Mouse (Mus musculus): ENCODE results near the gene Yif1a. TPM values are rescaled to one million over a fixed set of nuclear protein-coding genes. Genes with fewer than 3 reads are reported as not detected.

Gene Yif1a
- polyA plus RNA-seq, 1 experiment from 2014 or later = 65.8 TPM

- no peaks in the 10 kb centered on the region for H3K27me3 ChIP-seq (replicated peaks; ENCODE audit: control insufficient read depth, insufficient read depth, low read length)
- no peak overlapping the region for H3K4me3 ChIP-seq (ENCODE audit: low read length)
- H3K27ac ChIP-seq (ENCODE audit: low read depth, low read length) = peak overlapping the region; percentile 80; the same call in 1 of the 2 replicates
- H3K9ac ChIP-seq (ENCODE audit: low read depth, low read length) = peak overlapping the region; percentile 1; the same call in 1 of the 2 replicates
- ATAC-seq = no peak
- peaks cover 27% of the 10 kb centered on the region for H3K36me3 ChIP-seq (ENCODE audit: control insufficient read depth, insufficient read depth, low read length)
- peak overlapping the region; percentile 78 for H3K4me2 ChIP-seq (ENCODE audit: low read length)
- no peaks in the 10 kb centered on the region for H3K9me3 ChIP-seq (ENCODE audit: control insufficient read depth, low read length)
- 66% methylated on average over 12 of the region's 12 CpGs for WGBS
- peaks cover 46% of the 10 kb centered on the region for H3K4me1 ChIP-seq (ENCODE audit: control insufficient read depth, insufficient read depth, low read depth, low read length)
These were observed 5.3 kb downstream of the Yif1a start for GRCm38 (mm10) chr19:5093481-5094242.

GRCm38 (mm10) chr19:5094243-5094632 lies 5.9 kb downstream of the Yif1a start:
- no peaks in the 10 kb centered on the region for H3K9me3 ChIP-seq (ENCODE audit: control insufficient read depth, low read length)
- WGBS = under 1% methylated on average over 21 of the region's 21 CpGs
- peaks cover 48% of the 10 kb centered on the region for H3K4me1 ChIP-seq (ENCODE audit: control insufficient read depth, insufficient read depth, low read depth, low read length)
- peak overlapping the region; percentile 59 for H3K9ac ChIP-seq (ENCODE audit: low read depth, low read length)
- no peaks in the 10 kb centered on the region for H3K27me3 ChIP-seq (replicated peaks; ENCODE audit: control insufficient read depth, insufficient read depth, low read length)
- peak overlapping the region; percentile 78 for H3K4me2 ChIP-seq (ENCODE audit: low read length)
- peak overlapping the region; percentile 33 for H3K4me3 ChIP-seq (ENCODE audit: low read length)
- H3K27ac ChIP-seq (ENCODE audit: low read depth, low read length) = peak overlapping the region; percentile 80
- peak; percentile 65 for ATAC-seq
- H3K36me3 ChIP-seq (ENCODE audit: control insufficient read depth, insufficient read depth, low read length) = peaks cover 27% of the 10 kb centered on the region

GRCm38 (mm10) chr19:5094746-5095417 lies 6.5 kb downstream of the Yif1a start:
- no peaks in the 10 kb centered on the region for H3K9me3 ChIP-seq (ENCODE audit: control insufficient read depth, low read length)
- peak overlapping the region; percentile 33 for H3K4me3 ChIP-seq (ENCODE audit: low read length)
- peaks cover 24% of the 10 kb centered on the region for H3K36me3 ChIP-seq (ENCODE audit: control insufficient read depth, insufficient read depth, low read length)
- H3K27me3 ChIP-seq (replicated peaks; ENCODE audit: control insufficient read depth, insufficient read depth, low read length) = no peaks in the 10 kb centered on the region
- H3K27ac ChIP-seq (ENCODE audit: low read depth, low read length) = peak overlapping the region; percentile 80
- 21% methylated on average over 11 of the region's 11 CpGs for WGBS
- peaks cover 49% of the 10 kb centered on the region for H3K4me1 ChIP-seq (ENCODE audit: control insufficient read depth, insufficient read depth, low read depth, low read length)
- ATAC-seq = no peak
- peak overlapping the region; percentile 59 for H3K9ac ChIP-seq (ENCODE audit: low read depth, low read length)
- peak overlapping the region; percentile 78 for H3K4me2 ChIP-seq (ENCODE audit: low read length)

- WGBS = 7% methylated on average over 8 of the region's 9 CpGs
These were observed 7.6 kb downstream of the Yif1a start for GRCm38 (mm10) chr19:5095887-5096474.

GRCm38 (mm10) chr19:5097521-5098362 lies 9.4 kb downstream of the Yif1a start:
- WGBS = 4% methylated on average over 30 of the region's 31 CpGs
- Histone ChIP-seq H3K27ac (ENCODE audit: low read depth, low read length) (peak overlapping the region; percentile 92), H3K4me3 (ENCODE audit: low read length) (peak overlapping the region; percentile 73), H3K9me3 (ENCODE audit: control insufficient read depth, low read length) (no peaks in the 10 kb centered on the region), H3K4me2 (ENCODE audit: low read length) (peak overlapping the region; percentile 78), H3K9ac (ENCODE audit: low read depth, low read length) (peak overlapping the region; percentile 92), H3K27me3 (replicated peaks; ENCODE audit: control insufficient read depth, insufficient read depth, low read length) (no peaks in the 10 kb centered on the region), H3K4me1 (ENCODE audit: control insufficient read depth, insufficient read depth, low read depth, low read length) (peaks cover 49% of the 10 kb centered on the region), H3K36me3 (ENCODE audit: control insufficient read depth, insufficient read depth, low read length) (peaks cover 17% of the 10 kb centered on the region)
- ATAC-seq = peak; percentile 22

More at GRCm38 (mm10) chr19:5095887-5096474, 7.6 kb downstream of the Yif1a start:
- Histone ChIP-seq H3K36me3 (ENCODE audit: control insufficient read depth, insufficient read depth, low read length) (peaks cover 26% of the 10 kb centered on the region), H3K4me1 (ENCODE audit: control insufficient read depth, insufficient read depth, low read depth, low read length) (peaks cover 49% of the 10 kb centered on the region), H3K4me3 (ENCODE audit: low read length) (peak overlapping the region; percentile 73), H3K27me3 (replicated peaks; ENCODE audit: control insufficient read depth, insufficient read depth, low read length) (no peaks in the 10 kb centered on the region), H3K27ac (ENCODE audit: low read depth, low read length) (peak overlapping the region; percentile 9; the same call in 1 of the 2 replicates), H3K9ac (ENCODE audit: low read depth, low read length) (peak overlapping the region; percentile 92; the same call in 1 of the 2 replicates), H3K4me2 (ENCODE audit: low read length) (peak overlapping the region; percentile 78), H3K9me3 (ENCODE audit: control insufficient read depth, low read length) (no peaks in the 10 kb centered on the region)
- no peak for ATAC-seq

GRCm38 (mm10) chr19:5098363-5099143 lies 10.2 kb downstream of the Yif1a start, which contains the start of gene Cnih2:
TSS of gene Cnih2 (minus strand) at chr19:5098521.
- Histone ChIP-seq H3K27ac (ENCODE audit: low read depth, low read length) (peak within 1 kb of the TSS; percentile 92), H3K4me3 (ENCODE audit: low read length) (peak within 1 kb of the TSS; percentile 73), H3K27me3 (replicated peaks; ENCODE audit: control insufficient read depth, insufficient read depth, low read length) (no peaks in the 10 kb centered on the region), H3K9me3 (ENCODE audit: control insufficient read depth, low read length) (no peaks in the 10 kb centered on the region), H3K36me3 (ENCODE audit: control insufficient read depth, insufficient read depth, low read length) (peaks cover 16% of the 10 kb centered on the region), H3K4me2 (ENCODE audit: low read length) (peak within 1 kb of the TSS; percentile 78), H3K4me1 (ENCODE audit: control insufficient read depth, insufficient read depth, low read depth, low read length) (peaks cover 47% of the 10 kb centered on the region), H3K9ac (ENCODE audit: low read depth, low read length) (peak within 1 kb of the TSS; percentile 92)
- ATAC-seq = peak; percentile 70
- 2% methylated on average over 17 of the region's 48 CpGs for WGBS

- H3K4me2 ChIP-seq (ENCODE audit: low read length) = peak overlapping the region; percentile 95
- no peaks in the 10 kb centered on the region for H3K27me3 ChIP-seq (replicated peaks; ENCODE audit: control insufficient read depth, insufficient read depth, low read length)
- no peak for ATAC-seq
- peak overlapping the region; percentile 74 for H3K4me3 ChIP-seq (ENCODE audit: low read length)
- peaks cover 8% of the 10 kb centered on the region for H3K4me1 ChIP-seq (ENCODE audit: control insufficient read depth, insufficient read depth, low read depth, low read length)
- peak overlapping the region; percentile 96 for H3K9ac ChIP-seq (ENCODE audit: low read depth, low read length)
- peaks cover 50% of the 10 kb centered on the region for H3K36me3 ChIP-seq (ENCODE audit: control insufficient read depth, insufficient read depth, low read length)
- 19% methylated on average over 9 of the region's 9 CpGs for WGBS
- no peaks in the 10 kb centered on the region for H3K9me3 ChIP-seq (ENCODE audit: control insufficient read depth, low read length)
- peak overlapping the region; percentile 98 for H3K27ac ChIP-seq (ENCODE audit: low read depth, low read length)
These were observed 17.7 kb downstream of the Yif1a start for GRCm38 (mm10) chr19:5106074-5106473.

GRCm38 (mm10) chr19:5106731-5107191 lies 18.4 kb downstream of the Yif1a start, which contains the start of gene Rab1b:
TSS of gene Rab1b (minus strand) at chr19:5107072.
- peaks cover 57% of the 10 kb centered on the region for H3K36me3 ChIP-seq (ENCODE audit: control insufficient read depth, insufficient read depth, low read length)
- ATAC-seq = peak; percentile 94
- H3K9me3 ChIP-seq (ENCODE audit: control insufficient read depth, low read length) = no peaks in the 10 kb centered on the region
- peaks cover 8% of the 10 kb centered on the region for H3K4me1 ChIP-seq (ENCODE audit: control insufficient read depth, insufficient read depth, low read depth, low read length)
- H3K4me3 ChIP-seq (ENCODE audit: low read length) = peak within 1 kb of the TSS; percentile 74
- H3K4me2 ChIP-seq (ENCODE audit: low read length) = peak within 1 kb of the TSS; percentile 95
- H3K9ac ChIP-seq (ENCODE audit: low read depth, low read length) = peak within 1 kb of the TSS; percentile 96
- peak within 1 kb of the TSS; percentile 98 for H3K27ac ChIP-seq (ENCODE audit: low read depth, low read length)
- no peaks in the 10 kb centered on the region for H3K27me3 ChIP-seq (replicated peaks; ENCODE audit: control insufficient read depth, insufficient read depth, low read length)
- under 1% methylated on average over 42 of the region's 46 CpGs for WGBS
